26 mouse cellular contexts compared by ENCODE assay signal in genomic region chr10:117504267-117504902, GRCm38 (mm10).
"Had no signal": no experiment of that assay in that cellular context is flagged by ENCODE, and none has a peak within 500 bp of the region (broad histone marks: within the 10 kb centered on the region; RNA-seq: fewer than 3 reads in every experiment).

No protein-coding gene starts in this region.

- ATAC-seq: hindbrain, postnatal 0 days; intestine, embryonic 15.5 days; intestine, postnatal 0 days had no signal

- H3K36me3 ChIP-seq: heart, embryonic 10.5 days; heart, embryonic 13.5 days; heart, embryonic 15.5 days; hindbrain, embryonic 13.5 days; hindbrain, embryonic 15.5 days; intestine, embryonic 15.5 days; limb, embryonic 10.5 days; limb, embryonic 12.5 days; liver, embryonic 13.5 days; liver, embryonic 15.5 days had no signal

- H3K4me2 ChIP-seq: heart, embryonic 13.5 days; heart, embryonic 15.5 days; hindbrain, embryonic 13.5 days; hindbrain, embryonic 15.5 days; intestine, embryonic 15.5 days; limb, embryonic 12.5 days; liver, embryonic 11.5 days; liver, embryonic 13.5 days; liver, embryonic 15.5 days had no signal

- DNase-seq: gastrocnemius, postnatal 14 days; gastrocnemius, postnatal 36 days; heart, adult 18-20 months; heart, postnatal 14 days; heart, postnatal 36 days; kidney, adult 18-20 months; kidney, adult 8-10 months; kidney, postnatal 10 days; kidney, postnatal 25 days; kidney, postnatal 4 days; liver; liver, embryonic 13.5 days had no signal

- H3K9me3 ChIP-seq: heart, embryonic 10.5 days; heart, embryonic 13.5 days; heart, embryonic 15.5 days; hindbrain, embryonic 13.5 days; hindbrain, embryonic 15.5 days; intestine, embryonic 15.5 days; limb, embryonic 10.5 days; limb, embryonic 12.5 days; liver, embryonic 13.5 days; liver, embryonic 15.5 days had no signal

- H3K27ac ChIP-seq: heart, embryonic 10.5 days; heart, embryonic 13.5 days; heart, embryonic 15.5 days; hindbrain, embryonic 13.5 days; hindbrain, embryonic 15.5 days; hindbrain, postnatal 0 days; intestine, embryonic 15.5 days; layer of hippocampus, adult 2 months; left cerebral cortex, adult 2 months; limb, embryonic 10.5 days; limb, embryonic 12.5 days; liver, embryonic 13.5 days; liver, embryonic 15.5 days had no signal

- H3K9ac ChIP-seq: heart, embryonic 13.5 days; heart, embryonic 15.5 days; hindbrain, embryonic 13.5 days; hindbrain, embryonic 15.5 days; intestine, embryonic 15.5 days; limb, embryonic 12.5 days; liver, embryonic 13.5 days; liver, embryonic 15.5 days had no signal

- H3K4me3 ChIP-seq: heart, embryonic 10.5 days; heart, embryonic 13.5 days; heart, embryonic 15.5 days; hindbrain, embryonic 13.5 days; hindbrain, embryonic 15.5 days; intestine, embryonic 15.5 days; layer of hippocampus, adult 2 months; left cerebral cortex, adult 2 months; limb, embryonic 10.5 days; limb, embryonic 12.5 days; liver, embryonic 13.5 days; liver, embryonic 15.5 days had no signal

- H3K27me3 ChIP-seq: heart, embryonic 13.5 days; heart, embryonic 15.5 days; hindbrain, embryonic 13.5 days; hindbrain, embryonic 15.5 days; intestine, embryonic 15.5 days; limb, embryonic 12.5 days; liver, embryonic 13.5 days; liver, embryonic 15.5 days had no signal

- H3K4me1 ChIP-seq: heart, embryonic 10.5 days; heart, embryonic 13.5 days; heart, embryonic 15.5 days; hindbrain, embryonic 13.5 days; hindbrain, embryonic 15.5 days; intestine, embryonic 15.5 days; limb, embryonic 12.5 days; liver, embryonic 13.5 days; liver, embryonic 15.5 days had no signal
